Mouse (Mus musculus) heart, adult 10 weeks (tissue): ENCODE data around the gene Crygb. TPM values are rescaled to one million over a fixed set of nuclear protein-coding genes. Genes with fewer than 3 reads are reported as not detected.

Experiments
- polyA plus RNA-seq: library from polyadenylated mRNA; stranded (reverse); fragments of 350-450 nt; fragmentation: Illumina TruSeq; extraction: RNeasy Lipid Tissue Mini Kit (QIAGEN cat#74804); gene quantifications from one replicate; pipeline ENCODE4 v1.2.3, GENCODE M21; 2014; ENCODE audit warnings: low read depth, low replicate concordance

Gene Crygb
- polyA plus RNA-seq = not detected

DNA sequence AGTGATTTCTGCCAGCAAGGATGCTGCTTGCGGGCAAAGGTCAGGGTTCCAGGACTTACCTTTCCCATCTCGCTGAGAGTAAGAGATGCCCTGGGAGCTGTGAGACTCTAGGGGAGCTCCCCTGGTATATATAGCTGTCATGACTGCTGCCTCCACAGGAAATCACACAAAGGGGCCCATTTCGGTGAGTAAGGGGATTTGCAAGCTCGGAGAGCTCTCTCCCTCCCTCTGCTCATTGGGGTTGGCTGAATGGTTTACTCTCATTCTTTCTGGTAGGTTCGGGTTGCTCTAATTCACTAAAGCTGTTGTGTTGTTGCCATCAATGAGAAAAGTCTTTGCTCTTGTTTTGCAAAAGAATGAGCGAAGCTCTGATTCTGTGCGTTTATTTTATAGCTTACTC, at the start of gene Crygb:
Gene Crygb (minus strand): TSS at position 101 of the 400 bp plus-strand sequence.

DNA sequence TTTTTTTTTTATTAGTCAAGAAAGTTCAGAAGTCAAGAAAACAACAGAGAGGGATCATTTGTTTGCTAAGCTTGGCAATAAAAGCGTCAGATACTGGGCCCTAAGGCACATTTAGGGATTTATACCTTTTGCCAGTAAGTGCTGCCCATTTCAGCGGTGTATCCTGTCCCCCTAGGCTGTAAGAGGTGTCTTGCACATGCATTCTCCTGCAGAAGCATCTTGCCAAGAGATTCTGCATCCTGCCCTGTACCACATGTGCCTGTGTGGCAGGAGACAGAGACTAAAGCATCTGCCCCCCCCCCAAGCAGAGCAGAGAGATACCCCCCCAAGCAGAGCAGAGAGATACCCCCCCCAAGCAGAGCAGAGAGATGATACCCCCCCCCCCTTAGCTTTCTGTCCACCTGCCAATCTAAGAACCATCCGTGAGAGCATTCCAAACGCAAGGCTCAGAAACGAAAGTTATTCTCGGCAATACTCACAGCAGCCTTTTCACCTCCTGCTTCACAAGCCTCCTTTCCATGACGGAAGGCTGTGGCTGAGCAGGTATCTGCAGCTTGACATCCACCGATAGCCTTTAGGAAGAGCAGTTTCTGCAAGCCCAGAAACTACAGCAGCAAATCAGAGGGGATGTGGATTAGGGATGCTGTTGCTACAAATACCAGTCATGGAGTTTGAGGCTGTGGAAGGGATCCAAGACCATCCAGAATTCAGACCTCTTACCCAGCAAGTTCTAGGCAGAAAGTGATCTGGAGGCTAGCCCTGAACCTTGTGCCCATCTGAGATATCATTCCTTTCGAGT, 40.7 kb upstream of the Crygb start, which contains the start of gene D630023F18Rik:
Gene D630023F18Rik (minus strand): TSS at position 641 of the 799 bp plus-strand sequence.

DNA sequence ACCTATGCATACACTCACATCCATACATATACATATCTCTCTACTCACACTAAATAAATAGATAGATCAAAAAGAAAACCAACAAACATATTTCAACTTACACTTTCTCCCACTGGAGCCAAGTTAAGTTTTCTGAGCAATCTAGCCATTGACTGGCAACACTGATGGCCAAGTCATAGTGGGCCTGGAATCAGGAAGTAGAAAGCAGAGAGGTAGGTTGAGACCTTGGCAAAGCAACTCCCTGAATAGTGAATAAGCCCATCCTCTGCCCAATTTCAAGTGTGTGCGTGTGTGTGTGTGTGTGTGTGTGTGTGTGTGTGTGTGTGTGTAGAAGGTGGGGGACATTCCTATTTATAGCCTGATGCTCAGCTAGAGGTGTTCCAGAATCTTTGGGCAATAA, 37.4 kb upstream of the Crygb start, which contains the start of gene Gm28845:
Gene Gm28845 (minus strand): TSS at position 121 of the 400 bp plus-strand sequence.

DNA sequence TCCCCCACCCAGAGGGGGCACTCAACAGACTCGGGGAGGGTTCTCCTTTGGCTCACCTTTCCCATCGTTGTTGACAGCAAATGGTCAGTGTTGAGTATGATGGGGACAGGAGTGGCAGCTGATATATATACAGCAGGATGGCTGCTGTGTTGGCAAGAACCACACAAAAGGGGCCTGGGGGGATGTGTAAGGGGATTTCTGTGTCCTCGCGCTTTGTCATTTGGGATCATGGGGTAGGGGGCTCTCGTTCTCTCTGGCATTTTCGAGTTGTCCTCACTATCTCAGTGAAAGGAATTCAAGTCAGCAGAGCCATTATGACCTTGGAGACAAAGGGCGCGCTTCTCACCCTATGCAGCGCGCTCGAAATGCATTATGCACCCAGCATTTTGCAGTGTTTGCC, 21.2 kb upstream of the Crygb start, which contains the start of gene Cryga:
Gene Cryga (minus strand): TSS at position 101 of the 400 bp plus-strand sequence.

DNA sequence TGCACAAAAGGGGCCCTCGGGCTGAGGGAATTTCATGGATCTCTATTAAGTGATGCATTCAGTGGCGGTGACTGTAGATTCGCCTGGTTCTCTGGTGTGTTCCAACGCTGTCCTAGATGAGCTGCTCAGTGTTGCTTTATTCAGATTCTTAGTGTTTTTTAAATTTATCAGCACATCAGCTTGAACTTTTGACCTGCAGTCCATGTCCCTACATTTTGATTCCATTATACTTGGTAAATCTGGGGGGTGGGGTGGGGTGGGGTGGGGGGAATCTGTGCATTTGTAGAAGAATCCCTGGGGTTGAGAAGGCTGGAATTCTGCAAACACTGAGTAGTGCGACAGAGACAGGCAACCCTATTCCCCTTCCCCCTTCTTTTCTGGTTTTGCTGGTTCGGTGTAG, 8.5 kb downstream of the Crygb start, which contains the start of gene Crygc:
Gene Crygc (minus strand): TSS at position 101 of the 400 bp plus-strand sequence.

DNA sequence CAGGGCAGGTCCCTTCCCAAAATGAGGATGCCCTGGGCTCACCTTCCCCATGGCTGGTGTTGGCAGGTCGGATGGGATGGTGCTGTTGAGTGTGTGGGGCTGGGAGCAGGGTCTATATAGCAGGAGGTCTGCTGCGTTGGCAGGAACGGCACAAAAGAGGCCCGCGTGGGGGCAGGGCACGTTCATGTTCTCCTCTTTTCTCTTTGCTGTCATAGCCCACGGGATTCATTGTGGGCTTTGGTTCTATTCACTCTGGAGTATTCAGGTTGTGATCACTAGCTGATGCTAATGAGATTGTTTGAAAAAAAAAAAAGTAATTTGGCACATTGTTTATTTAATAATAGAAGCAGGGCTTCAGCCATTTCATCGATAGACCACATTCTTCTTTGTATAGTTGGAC, 18.7 kb downstream of the Crygb start, which contains the start of gene Crygd:
Gene Crygd (minus strand): TSS at position 101 of the 400 bp plus-strand sequence.

DNA sequence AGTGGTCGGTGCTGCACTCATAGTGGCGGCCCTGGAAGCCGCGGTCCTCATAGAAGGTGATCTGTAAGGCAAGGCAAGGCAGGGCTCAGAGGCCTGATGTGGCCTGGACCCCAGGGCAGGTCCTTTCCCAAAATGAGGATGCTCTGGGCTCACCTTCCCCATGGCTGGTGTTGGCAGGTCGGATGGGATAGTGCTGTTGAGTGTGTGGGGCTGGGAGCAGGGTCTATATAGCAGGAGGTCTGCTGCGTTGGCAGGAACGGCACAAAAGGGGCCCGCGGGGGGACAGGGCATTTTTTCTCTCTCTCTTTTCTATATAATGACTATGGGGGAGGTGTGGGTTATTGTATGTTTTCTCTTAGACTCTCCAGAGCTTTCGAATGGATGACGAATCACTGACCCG, 31.1 kb downstream of the Crygb start, which contains the start of gene Cryge:
Gene Cryge (minus strand): TSS at position 198 of the 400 bp plus-strand sequence.

DNA sequence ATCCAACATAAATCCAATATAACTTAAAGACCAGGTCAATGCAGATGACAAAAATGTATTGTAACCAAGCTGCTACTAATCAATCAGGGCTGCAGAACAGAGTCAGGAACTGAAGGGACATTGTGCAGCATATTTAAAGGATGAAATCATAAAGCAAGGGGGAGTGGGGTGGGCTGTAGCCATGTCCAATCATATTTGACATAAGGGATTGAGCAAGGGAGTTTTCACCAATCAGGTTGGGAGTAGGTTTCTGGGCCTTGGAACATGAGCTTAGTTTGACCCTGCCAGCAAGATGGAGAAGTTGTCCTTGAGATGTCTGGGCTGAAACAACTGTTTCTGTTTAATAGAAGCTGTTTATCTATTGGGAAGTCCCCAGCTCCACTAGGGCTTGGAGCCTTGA, 49.4 kb downstream of the Crygb start, which contains the start of gene Akr1cl:
Gene Akr1cl (minus strand): TSS at position 119 of the 400 bp plus-strand sequence.

Other genes starting within 250 kb of the Crygb start
- 5.3 TPM for gene Plekhm3, start 125.5 kb downstream of the Crygb start, polyA plus RNA-seq
- not detected for gene Akr1cl, start 49.5 kb downstream of the Crygb start, polyA plus RNA-seq
- gene Cryge, start 31.1 kb downstream of the Crygb start, polyA plus RNA-seq = not detected
- not detected for gene Crygd, start 18.8 kb downstream of the Crygb start, polyA plus RNA-seq
- not detected for gene Crygc, start 8.6 kb downstream of the Crygb start, polyA plus RNA-seq
- not detected for gene Cryga, start 21.1 kb upstream of the Crygb start, polyA plus RNA-seq
- not detected for gene Gm28845, start 37.3 kb upstream of the Crygb start, polyA plus RNA-seq
- not detected for gene D630023F18Rik, start 40.9 kb upstream of the Crygb start, polyA plus RNA-seq
- 64.5 TPM for gene Idh1, start 104.2 kb upstream of the Crygb start, polyA plus RNA-seq
- 4.8 TPM for gene Pikfyve, start 104.4 kb upstream of the Crygb start, polyA plus RNA-seq
- gene Pth2r, start 199.8 kb upstream of the Crygb start, polyA plus RNA-seq = not detected